Mouse (Mus musculus): Measurements from ENCODE around the gene Ltbp1.
A peak's percentile ranks its signal among the peaks of the same experiment; 100 is the strongest.

Gene Ltbp1

DNA sequence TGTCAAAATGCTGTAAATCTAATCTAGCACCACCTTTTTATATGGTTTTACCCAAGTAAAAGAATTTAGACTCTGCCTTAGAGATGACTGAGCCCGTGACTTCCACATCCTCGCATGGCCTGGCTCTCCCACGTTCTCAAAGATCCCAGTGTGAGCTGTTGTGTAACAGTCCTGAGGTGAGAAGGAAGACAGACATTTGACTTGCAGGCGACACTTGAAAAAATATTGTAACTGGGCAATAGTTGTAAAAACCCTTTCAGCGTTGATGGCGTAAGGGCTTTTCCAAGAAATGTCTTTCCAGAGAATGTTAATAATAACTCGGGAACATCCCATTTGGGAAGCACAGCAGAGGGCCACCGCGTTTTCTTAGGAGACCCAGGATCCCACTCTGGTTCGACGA, 366.3 kb downstream of the Ltbp1 start:
- DNase-seq, result no peak

DNA sequence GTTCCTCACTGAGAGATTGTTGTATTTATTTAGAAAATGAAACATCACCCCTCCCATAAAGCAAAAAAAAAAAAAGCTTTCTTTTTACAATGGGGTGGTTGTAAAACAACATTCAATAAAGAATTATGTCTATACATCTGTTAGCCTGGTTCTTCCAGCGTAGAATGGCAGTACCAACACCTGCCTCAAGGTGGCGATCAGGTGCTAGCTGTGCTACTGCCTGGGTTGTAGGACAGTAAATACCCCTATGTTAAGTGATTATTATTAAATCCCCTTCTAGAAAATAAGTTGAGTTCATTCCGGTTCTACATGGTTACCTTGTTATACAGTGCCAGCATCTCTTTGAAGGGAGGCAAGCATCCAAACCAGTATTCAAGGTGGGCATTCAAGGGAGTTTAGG, 367.0 kb downstream of the Ltbp1 start:
- DNase-seq, result peak; percentile 37 to 68

DNA sequence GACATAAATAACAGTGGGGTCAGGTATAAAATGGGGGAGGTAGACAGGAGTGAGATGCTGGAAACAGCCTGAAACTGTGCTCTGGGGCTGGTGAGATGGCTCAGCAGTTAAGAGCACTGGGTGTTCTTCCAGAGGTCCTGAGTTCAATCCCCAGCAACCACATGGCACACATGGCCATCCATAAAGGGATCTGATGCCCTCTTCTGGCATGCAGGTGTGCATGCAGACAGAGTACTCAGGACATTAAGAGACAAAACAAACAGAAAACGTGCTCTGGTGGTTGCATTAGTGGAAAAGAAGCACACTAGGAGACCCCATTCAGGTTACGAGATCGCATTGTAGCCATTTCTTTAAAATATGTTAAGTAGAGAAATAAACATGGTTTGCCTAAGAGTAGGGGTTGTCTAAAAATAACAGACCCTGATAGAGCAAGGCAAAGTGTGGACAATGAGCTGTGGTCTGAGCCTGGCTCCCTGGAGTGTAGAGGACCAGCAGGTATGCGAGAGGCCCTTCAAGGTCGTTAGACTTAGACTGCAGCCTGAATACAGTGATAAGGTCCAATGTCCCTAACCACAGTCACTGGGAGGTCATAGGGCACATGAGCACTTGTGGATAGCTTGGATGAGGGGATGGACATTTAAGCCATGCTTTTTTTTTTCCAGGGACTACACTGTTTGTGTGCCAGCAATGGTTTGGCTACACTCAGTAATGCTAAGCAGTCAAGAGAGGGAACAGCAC, 369.1 kb downstream of the Ltbp1 start:
- no peak for DNase-seq

DNA sequence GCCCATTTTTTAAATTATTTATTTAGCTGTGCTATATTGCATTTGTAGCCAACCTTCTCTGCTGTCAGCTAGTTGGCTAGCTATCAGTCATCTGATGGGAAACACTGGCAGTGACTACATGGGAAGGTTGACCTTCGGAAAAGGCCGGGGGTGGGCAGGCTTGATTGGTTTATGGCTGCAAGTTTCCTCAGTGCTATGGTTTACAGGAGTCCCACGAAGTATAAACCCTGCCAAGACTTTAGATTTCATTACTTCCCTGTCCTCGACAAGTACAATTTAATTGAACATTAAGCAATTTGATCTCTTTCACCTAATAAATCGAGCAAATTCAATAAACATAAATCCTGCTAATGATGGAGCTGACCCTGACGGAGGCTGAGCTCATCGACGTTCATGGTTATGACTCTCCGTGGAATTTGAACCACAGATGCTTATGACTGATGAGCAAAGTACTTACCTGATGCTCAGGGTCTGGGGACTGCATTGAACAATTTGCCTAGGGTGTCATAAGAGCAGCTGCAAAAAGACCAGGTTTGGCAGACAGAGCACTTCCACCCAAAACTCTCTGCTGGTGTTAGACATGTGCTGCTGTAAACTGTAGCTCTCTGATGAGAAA, 373.0 kb downstream of the Ltbp1 start:
- no peak for DNase-seq

DNA sequence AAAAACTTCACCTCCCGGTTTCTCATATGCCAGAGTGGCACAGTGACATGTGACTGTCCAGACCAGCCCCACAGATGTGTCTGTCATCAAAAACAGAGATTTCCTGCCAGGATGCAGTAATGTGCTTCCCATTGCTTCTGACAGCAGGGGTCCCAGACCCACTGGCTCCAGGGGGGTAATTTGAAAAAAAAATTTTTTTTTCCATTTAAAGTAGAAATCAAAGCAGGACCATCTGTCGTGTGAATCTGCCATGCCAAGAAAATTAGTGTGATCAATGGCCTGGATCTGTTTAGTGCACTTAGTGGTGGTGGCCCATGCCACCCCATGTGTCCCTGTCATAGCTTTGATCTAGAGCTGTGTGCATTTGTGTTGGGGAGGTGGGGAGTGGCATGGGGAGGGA, 374.8 kb downstream of the Ltbp1 start:
- no peak for DNase-seq

DNA sequence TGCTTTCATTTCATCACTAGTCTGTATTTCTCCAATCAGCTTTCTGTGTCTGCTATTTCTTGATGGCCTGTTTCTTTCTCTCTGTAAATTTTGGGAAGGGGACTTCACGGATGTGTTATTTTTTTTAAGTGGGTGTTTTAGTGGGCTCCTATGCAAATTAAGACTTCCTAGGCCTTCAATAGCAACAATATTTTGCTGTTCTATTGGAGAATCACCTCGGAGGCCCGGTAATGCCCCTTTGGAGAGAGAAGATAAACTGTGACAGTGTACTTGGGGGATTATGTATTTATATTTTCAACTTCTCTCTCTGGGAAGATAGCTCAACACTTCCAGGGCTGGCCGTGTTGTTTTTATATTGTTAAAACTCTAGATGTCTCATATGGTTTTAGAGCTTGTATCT, 383.0 kb downstream of the Ltbp1 start:
- no peak for DNase-seq

DNA sequence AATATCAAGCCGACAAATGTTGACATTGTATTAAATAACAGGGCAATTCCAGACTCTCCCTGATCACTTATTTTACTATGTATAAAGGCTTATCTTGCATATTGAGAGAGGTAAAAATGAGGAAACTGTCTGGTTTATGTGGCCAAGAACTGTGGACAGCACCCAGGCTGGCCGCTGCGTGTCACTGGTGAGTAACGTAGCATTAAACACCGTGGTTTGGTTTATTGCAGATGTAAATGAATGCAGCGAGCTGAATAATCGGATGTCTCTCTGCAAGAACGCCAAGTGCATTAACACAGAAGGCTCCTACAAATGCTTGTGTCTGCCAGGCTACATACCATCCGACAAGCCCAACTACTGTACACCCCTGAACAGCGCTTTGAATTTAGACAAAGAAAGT, 384.8 kb downstream of the Ltbp1 start:
- no peak for DNase-seq

DNA sequence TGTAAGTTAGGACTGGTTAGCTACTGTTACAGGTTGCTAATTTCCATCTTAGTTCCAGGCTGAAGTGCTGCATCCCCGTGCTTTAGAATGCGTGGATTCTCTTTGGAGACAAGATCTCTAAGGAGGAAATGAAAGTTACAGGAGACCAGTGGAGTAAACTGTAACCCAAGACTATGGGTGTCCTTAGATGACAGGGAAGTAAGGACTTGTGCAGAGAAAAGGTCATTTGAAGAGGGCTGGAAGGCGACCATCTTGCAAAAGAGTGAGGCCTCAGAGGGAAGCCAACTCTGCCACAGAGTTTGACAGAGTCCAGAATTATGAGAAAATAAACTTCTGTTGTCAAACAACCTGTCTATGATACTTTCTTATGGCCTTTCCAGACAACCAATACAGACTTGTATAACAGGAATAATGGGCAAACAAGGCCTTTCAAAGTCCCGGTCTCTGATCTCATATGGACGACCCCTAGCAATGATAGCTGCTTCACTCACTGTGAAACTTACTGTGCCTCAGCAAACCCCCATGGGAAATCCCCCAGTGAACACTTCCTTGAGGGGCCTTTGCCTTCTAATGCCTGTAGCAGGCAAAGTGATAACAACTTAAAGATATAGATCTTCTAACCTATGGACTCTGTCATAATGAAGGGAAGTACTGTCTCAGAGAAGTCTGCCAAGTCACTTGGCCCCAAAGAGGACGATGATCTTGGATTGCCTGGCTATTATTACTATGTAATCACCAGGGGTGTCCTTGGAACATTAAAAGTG, 386.2 kb downstream of the Ltbp1 start:
- no peak for DNase-seq

DNA sequence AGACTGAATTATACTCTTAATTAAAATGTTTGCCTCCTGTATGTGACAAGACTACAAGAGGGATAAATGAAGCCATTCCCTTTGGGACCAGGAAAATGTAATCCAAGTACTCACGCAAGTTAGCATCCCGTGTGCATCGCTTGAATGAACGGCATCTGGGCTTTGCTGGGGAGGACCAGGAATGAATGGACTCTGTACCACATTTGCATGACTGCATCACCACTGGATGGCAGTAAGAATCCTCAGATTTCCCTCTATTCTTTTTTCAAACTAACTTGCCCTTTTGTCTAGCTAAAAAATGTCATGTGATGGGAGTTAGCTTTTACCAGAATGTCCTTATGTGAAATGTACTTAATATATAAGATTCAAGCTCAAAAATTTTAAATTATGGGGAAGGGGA, 401.0 kb downstream of the Ltbp1 start:
- peak in 1 of 2 experiments; percentile 16 for DNase-seq

DNA sequence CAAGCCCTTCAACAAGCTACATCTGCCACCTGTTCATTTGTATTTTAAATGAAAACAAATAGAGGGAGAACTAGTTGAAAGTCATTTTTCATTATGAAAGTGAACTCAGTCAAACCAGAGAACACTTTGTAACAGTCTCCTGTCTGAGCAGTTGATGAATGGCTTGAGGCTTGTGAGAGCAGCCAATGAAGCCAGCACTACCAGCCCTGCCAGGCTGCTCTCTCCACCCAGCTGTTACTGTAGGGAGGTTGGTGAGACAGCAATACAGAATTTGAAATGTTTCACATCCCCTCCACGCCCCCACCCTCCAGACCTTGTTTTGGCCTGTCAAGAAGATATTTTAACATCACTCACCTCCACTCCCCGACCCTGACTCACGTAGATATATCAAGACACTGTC, 411.5 kb downstream of the Ltbp1 start:
- no peak for DNase-seq

DNA sequence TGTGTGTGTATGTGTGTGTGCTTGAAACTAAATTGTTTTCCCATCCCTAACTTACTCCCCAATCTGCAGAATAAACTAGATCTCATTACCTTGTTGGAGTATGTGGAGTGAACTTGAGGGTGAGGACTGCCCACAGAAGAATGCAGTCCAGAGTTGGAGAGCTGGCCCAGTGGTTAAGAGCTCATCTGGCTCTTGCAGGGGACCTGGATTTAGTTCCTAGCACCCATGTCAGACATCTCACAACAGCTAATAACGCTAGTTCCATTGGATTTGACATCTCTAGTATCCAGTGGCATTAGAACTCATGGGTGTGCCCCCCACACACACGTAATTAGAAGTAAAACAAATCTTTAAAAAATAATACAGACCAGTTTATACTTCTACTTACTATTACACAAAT, 428.8 kb downstream of the Ltbp1 start:
- no peak for DNase-seq

DNA sequence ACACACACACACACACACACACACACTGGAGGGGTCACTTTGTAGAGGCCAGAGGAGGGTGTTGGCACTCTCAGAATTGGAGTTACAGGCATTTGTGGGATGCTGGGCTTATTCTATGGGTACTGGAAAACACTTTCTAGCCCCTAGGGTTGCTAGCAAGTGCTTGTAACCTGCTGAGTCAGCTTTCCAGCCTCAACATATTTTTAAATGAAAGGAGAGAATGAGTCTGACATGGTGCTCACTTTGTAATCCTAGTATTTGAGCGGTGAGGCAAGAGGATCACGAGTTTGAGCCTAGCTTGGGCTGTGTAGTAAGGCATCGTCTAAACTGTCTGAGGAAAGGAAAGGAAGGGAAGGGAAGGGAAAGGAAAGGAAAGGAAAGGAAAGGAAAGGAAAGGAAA, 429.5 kb downstream of the Ltbp1 start:
- no peak for DNase-seq

DNA sequence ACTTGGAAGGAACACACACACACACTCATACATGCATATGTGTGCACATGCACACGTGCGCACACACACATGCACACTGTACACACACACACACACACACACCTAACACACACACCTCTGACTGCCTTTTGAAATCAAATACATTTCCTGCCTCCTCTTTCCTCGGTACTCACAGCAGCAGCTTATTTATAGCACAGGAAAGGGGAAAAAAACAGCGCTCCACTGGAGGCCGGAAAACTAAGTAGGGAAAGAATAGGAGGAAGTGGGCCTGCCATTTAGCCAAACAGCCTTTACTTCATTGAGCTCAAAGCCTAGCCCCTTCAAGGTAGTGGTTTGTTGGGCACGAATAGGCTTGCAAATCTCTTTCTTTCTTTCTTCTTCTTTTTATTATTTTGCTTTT, 430.2 kb downstream of the Ltbp1 start, which contains the start of gene Rasgrp3:
Gene Rasgrp3, plus strand, starts transcription at position 298 of the 400 bp plus-strand sequence.
- peak in 1 of 2 experiments; percentile 35 for DNase-seq

DNA sequence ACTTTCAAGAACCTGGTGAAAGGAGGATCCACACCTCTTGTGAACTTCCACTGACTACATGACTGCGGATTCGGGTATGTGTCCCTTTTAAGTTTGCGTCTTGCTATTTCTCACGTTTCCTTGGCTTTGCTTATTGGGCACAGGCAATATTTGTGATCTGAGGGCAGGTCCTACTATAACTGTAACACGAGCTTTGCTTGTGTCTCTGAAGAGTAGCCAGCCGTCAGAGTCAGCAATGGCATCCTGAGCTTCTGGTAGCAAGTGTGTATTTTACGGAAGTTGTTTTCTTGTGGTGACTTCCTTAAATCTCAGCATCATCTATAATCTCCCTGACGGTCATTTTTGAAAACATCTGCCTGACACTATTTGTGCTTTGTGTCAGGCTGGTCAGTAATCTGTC, 430.7 kb downstream of the Ltbp1 start:
- no peak for DNase-seq

DNA sequence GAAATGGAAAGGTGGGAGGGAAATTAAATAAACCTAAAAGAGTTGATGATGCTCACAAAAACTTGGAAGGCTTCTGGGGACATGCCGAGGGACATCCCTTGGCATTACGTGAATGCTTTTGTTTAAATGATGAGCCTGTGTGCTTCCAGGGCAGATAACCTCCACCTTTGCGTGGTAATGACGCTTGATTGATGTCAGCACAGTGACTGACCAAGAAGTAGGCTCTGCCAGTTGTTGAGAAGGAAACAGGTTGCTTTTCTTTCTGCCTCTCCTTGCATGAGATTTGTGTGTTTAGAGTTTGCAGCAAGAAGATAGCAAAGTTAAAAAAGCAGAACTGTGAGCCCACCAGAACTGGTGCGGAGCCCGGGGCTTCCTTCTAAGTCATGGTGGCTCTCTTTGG, 431.5 kb downstream of the Ltbp1 start:
- DNase-seq, result no peak

DNA sequence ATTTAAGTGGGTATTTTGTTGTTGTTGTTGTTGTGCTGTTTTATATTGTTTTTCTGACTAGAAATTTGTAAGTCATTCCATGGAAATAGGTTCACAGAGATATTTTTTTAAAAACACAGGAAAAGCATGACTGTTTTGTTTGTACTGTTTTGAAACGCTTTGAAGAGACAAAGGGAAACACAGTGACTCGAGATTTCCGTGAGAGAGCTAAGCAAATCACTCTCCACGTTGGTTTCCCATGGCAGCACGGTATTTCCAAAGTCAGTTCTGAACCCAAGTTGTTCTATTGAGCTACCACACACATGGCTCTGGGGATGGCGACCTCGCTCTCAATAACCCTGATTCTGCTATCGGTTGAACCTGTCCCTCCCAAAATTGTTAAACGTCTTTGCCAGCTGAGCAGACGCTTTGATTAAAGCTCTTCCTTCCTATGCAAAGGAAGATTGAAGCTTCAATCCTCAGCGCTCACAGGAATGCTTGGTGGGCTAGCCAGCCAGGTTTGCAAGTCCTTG, 431.9 kb downstream of the Ltbp1 start:
- DNase-seq, result no peak

DNA sequence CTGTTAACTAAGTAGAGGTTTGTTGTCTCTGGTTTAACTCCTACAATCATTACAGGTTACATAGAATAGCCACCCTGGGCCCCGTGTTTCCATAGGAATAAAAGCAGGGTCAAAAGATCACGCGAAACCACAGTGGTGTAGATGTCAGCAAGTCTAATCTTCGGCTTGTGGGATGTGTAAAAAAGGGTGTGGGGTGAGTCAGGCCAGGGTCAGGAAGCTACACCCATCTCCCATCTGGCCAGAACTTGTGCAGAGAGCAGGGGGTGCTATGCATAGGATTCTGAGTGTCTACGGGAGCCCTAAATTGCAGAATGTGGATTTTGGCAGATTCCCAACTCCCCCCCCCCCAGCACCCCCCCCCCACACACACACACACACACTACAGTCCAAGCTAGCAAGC, 432.8 kb downstream of the Ltbp1 start:
- no peak for DNase-seq

DNA sequence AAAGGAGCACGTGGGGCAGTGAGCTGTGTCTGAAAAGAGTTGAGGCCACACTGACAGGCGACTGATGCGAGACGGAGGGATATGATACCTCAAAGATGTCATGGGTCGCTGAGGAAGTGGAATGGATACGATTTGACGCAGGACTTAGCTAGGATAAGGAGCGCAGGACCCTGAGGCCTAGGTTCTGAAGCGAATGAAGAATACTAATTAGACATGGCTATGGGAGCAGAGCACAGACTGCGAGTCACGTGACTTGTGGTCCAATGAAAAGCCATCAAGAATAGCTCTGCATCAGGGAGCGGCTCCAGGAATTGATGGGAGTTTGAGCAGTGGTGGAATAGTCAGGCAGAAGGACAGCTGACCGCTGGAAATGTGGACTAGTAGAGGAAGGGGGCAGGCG, 433.7 kb downstream of the Ltbp1 start:
- no peak for DNase-seq

DNA sequence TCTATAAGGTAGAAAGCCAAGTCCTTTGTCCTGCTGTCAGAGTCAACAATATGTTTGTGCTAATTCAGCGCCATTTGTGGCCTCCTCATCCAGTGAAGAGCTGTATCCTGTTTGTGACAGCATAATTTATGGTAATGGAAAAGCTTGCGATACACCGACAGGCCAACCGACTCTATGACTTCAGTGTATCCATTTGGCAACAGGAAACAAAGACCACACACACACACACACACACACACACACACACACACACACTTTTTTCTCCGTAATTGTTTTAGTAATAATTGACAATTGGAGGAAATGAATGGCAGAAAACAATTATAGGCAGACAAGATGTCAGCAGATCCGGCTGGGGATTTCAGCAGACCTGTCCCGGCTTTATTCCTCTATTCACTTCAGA, 435.3 kb downstream of the Ltbp1 start:
- DNase-seq, result peak; percentile 34 to 42

DNA sequence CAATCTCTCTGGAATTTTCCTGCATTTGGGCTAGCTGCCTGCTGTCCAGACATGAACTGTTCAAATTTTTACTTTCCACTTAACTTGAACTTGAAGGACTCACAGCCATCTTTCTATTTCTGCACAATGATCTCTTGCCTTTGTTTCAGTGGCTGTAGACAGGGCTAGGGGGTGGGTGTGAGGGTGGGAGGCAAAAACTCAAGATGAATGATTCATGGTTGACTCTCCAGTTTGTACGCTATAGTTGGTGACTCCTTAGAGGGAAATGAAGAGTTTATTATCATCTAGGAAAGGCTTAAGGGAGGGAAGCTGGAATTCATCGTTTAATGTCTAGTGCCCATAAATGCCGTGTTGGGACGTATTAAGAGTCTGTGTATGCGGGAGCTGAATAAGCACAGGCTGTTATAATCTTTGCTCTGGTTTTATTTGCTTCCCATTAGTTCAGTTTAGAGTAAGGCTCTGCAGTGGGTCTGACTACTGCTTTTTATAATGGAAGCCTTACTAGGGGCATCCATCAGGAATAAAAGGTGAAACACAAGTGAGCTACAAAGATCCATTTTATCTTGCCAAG, 436.0 kb downstream of the Ltbp1 start:
- no peak for DNase-seq
